Mouse (Mus musculus) intestine, embryonic 15.5 days (tissue): ENCODE measurements around the gene Adarb1. TPM values are rescaled to one million over a fixed set of nuclear protein-coding genes. Genes with fewer than 3 reads are reported as not detected.

Source experiments
- ATAC-seq: fragments of 200-750 bp; cut with Nextera tagmentation; 2 replicates; pipeline ENCODE4 v1.8.0; 2017; ENCODE audit warnings: moderate TSS enrichment, moderate library complexity
- H3K27ac ChIP-seq: fragments of 300-500 bp; sonication (generic); 2 replicates; pipeline ENCODE4 v1.5.1; 2015; ENCODE audit warnings: mild to moderate bottlenecking, inconsistent platforms
- H3K27me3 ChIP-seq: fragments of 300-500 bp; sonication (generic); replicated peaks from 2 replicates; pipeline ENCODE4 v1.6.1; 2015; ENCODE audit warnings: inconsistent platforms
- H3K36me3 ChIP-seq: fragments of 300-500 bp; sonication (generic); 2 replicates; pipeline ENCODE4 v1.6.1; 2015; ENCODE audit warnings: inconsistent platforms
- H3K4me1 ChIP-seq: fragments of 300-500 bp; sonication (generic); replicated peaks from 2 replicates; pipeline ENCODE4 v1.6.1; 2015; ENCODE audit warnings: inconsistent platforms
- H3K4me2 ChIP-seq: fragments of 300-500 bp; sonication (generic); replicated peaks from 2 replicates; pipeline ENCODE4 v1.6.1; 2015; ENCODE audit warnings: mild to moderate bottlenecking, inconsistent platforms
- H3K4me3 ChIP-seq: fragments of 300-500 bp; sonication (generic); replicated peaks from 2 replicates; pipeline ENCODE4 v1.5.1; 2015; ENCODE audit warnings: inconsistent platforms
- H3K9ac ChIP-seq: fragments of 300-500 bp; sonication (generic); 2 replicates; pipeline ENCODE4 v1.6.1; 2015; ENCODE audit warnings: inconsistent platforms
- H3K9me3 ChIP-seq: fragments of 300-500 bp; sonication (generic); 2 replicates; pipeline ENCODE4 v1.6.1; 2016; ENCODE audit warnings: inconsistent platforms
- WGBS: fragments of 180-500 bp; shearing (Covaris S2); methylation state at CpG from one replicate; pipeline ENCODE4 v1.1.7; 2015; 5-methylcytosine and 5-hydroxymethylcytosine counted together
- polyA plus RNA-seq: library from polyadenylated mRNA; unstranded; fragments of >200 nt; fragmentation: Nextera tagmentation; extraction: Ambion mirVana; gene quantifications from 2 replicates; pipeline ENCODE4 v1.2.1, GENCODE M21; 2015

Gene Adarb1
- polyA plus RNA-seq, 1 experiment from 2014 or later: 5.8 TPM

DNA sequence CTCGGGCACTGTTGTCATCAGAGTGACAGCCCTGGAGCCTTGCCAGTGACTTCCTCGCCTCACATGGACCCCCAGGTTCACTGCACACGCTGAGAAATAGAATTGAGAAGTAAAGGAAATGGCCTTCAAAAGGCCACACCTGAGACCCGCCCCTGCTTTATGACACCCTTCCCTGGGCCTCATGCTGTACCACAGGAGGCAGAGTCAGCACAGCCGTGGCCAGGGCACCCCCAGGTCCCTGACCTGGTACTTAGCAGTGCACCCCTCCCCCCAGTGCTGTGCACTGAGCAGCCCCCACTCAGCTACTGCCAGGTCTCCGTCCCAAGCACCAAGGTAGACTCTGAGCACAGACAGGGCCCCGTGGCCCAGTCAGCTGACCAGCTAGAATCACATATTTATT lies 148.9 kb downstream of the Adarb1 start:
- Histone ChIP-seq H3K4me1 (peaks cover 8% of the 10 kb centered on the region; the same call in 1 of the 2 replicates), H3K27me3 (no peaks in the 10 kb centered on the region), H3K9ac (no peak overlapping the region), H3K36me3 (peaks cover 38% of the 10 kb centered on the region), H3K4me3 (no peak overlapping the region), H3K4me2 (no peak overlapping the region), H3K9me3 (no peaks in the 10 kb centered on the region), H3K27ac (0 out of 2 replicates have a peak overlapping the region, but pooled peaks have one; percentile 36)
- 60% methylated on average over 7 of the region's 7 CpGs for WGBS
- peak; percentile 89 for ATAC-seq

DNA sequence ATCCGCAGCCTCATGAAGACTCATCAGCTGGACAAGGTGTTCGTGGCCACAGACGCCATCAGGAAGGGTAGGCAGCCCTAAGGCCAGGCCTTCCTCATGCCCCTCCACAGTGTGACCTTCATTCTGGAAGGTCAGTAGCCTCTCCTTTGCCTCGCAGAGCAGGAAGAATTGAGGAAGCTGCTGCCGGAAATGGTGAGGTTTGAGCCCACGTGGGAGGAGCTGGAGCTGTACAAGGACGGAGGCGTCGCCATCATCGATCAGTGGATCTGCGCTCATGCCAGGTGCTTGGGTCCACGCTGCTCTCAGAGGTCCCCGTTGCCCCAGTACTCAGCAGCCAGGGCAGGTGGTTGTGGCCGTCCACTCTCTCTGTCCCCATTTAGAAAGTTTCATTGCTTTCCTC lies 151.0 kb downstream of the Adarb1 start:
- Histone ChIP-seq H3K4me2 (no peak overlapping the region), H3K9ac (no peak overlapping the region), H3K4me1 (peaks cover 8% of the 10 kb centered on the region; the same call in 1 of the 2 replicates), H3K27me3 (no peaks in the 10 kb centered on the region), H3K4me3 (no peak overlapping the region), H3K36me3 (peaks cover 56% of the 10 kb centered on the region), H3K27ac (no peak overlapping the region), H3K9me3 (no peaks in the 10 kb centered on the region)
- WGBS: 94% methylated on average over 14 of the region's 14 CpGs
- ATAC-seq: no peak

DNA sequence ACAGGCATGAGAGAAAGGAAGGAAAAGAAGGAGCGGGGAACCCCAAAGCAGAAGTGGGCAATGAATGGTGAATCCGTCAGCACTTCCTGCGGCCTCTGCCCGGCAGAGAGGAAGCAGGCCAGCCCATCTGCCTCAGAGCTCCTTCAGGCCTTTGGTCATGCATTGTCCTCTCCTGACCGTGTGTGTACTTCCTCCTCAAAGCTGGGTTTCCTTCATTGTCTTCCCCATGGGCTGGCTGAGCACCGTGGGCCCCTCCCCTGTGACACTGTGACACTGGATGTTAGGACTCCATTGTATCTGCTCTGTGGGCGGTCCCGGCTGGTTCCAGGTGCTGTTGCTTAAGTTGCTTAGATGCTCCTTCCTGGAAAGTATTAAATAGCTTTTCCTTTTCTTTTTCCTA lies 151.8 kb downstream of the Adarb1 start:
- Histone ChIP-seq H3K4me1 (peaks cover 8% of the 10 kb centered on the region; the same call in 1 of the 2 replicates), H3K36me3 (peaks cover 63% of the 10 kb centered on the region), H3K27me3 (no peaks in the 10 kb centered on the region), H3K9ac (no peak overlapping the region), H3K9me3 (no peaks in the 10 kb centered on the region), H3K27ac (no peak overlapping the region), H3K4me2 (no peak overlapping the region), H3K4me3 (no peak overlapping the region)
- WGBS: 76% methylated on average over 8 of the region's 8 CpGs
- ATAC-seq: no peak

DNA sequence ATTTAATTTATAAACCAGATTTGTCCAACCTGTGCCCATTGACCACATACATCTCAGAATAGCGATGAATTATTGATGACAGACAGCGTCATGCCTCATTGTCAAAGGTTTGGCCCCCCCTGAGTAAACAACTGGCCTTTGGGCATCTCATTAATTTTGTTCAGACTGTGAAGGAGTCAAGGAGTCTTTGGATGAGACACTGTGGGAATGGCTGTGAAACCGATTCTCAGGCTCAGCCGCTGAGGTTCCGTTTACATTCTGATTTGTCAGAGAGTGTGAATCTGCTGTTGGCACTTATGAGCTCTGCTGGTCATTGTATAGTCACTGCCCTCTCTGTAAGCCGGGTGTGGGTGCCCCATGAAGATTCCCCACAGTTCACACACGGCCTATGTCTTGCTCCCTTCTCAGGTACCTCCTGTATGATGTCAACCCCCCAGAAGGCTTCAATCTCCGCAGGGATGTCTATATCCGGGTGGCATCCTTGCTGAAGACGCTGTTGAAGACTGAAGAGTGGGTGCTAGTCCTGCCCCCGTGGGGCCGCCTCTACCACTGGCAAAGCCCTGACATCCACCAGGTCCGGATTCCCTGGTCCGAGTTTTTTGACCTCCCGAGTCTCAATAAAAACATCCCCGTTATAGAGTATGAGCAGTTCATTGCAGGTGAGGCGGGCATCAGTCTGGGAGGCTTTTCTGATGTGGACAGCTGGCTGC lies 157.7 kb downstream of the Adarb1 start:
- H3K4me3 ChIP-seq: peak overlapping the region; percentile 95
- no peaks in the 10 kb centered on the region for H3K27me3 ChIP-seq
- peak overlapping the region; percentile 65 for H3K4me2 ChIP-seq
- WGBS: 81% methylated on average over 17 of the region's 17 CpGs
- peak overlapping the region; percentile 40; the same call in 1 of the 2 replicates for H3K9ac ChIP-seq
- no peak for ATAC-seq
- H3K4me1 ChIP-seq: peaks cover 10% of the 10 kb centered on the region
- no peak overlapping the region for H3K27ac ChIP-seq
- peaks cover 42% of the 10 kb centered on the region for H3K36me3 ChIP-seq
- no peaks in the 10 kb centered on the region for H3K9me3 ChIP-seq

DNA sequence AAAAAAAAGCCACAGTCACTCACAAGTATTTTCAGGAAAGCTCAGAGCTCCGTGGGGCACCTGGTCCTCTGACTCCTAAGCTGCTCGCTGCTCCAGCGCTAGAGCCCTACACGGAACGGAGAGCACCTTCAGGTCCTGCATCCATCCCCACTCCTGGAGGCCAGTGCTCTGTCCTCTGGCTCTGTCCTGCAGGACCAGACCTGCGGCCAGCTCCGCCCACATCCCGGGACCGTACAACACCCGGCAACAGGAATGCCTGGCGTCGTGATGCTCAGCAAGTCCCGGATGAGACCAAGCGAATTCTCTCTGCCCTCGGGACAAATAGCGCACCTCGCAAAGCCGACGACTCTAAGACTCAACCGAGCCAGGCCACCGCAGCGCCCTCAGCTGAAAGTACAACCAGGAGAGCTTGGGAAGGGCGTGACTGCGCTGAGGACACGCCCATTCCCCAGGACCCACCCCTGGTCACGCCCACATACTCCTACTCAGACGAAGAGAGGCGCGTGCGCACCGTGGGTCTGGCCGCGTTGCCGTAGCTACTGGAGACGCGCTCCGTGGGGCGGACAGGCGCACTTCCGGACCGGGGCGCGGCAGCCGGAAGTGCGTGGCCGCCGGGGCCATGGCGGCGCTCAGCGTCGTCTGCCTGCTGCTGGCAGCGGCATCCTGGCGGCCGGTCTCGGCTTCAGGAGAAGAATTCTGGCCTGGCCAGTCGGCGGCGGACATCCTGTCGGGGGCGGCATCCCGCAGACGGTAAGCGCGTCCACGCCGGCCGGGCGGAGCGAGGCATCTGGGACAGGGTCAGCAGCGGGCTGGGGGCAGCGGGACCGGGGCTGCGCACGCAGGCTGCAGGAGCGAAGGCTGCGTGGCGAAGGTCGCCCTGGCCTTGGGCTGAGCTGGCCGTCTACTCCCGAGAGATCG lies 159.1 kb downstream of the Adarb1 start, which contains the start of gene Pofut2:
Gene Pofut2, plus strand, starts transcription at position 515 of the 918 bp plus-strand sequence.
- peak within 1 kb of the TSS; percentile 95 for H3K4me3 ChIP-seq
- WGBS: under 1% methylated on average over 81 of the region's 81 CpGs
- peak; percentile 98 for ATAC-seq
- no peaks in the 10 kb centered on the region for H3K9me3 ChIP-seq
- H3K36me3 ChIP-seq: peaks cover 31% of the 10 kb centered on the region
- H3K4me2 ChIP-seq: peak within 1 kb of the TSS; percentile 76
- peaks cover 21% of the 10 kb centered on the region for H3K4me1 ChIP-seq
- H3K27ac ChIP-seq: peak within 1 kb of the TSS; percentile 88
- H3K27me3 ChIP-seq: no peaks in the 10 kb centered on the region
- H3K9ac ChIP-seq: peak within 1 kb of the TSS; percentile 89

DNA sequence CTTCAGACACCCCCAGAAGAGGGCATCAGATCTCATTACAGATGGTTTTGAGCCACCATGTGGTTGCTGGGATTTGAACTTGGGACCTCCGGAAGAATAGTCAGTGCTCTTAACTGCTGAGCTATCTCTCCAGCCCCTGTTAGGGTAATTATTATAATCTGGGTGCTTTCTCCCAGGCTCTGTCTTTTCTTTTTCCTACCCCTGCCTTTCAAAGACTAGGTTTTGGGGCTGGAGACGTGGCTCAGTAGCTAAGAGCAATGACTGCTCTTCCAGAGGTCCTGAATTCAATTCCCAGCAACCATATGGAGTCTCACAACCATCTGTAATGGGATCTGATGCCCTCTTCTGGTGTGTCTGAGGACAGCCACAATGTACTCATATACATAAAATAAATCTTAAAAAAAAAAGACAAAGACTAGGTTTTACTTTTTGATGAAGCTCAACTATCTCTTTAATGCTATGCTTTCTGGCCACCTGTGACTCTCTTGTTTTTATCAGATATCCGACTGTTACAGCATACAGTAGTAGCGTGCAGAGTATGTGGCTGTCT lies 160.0 kb downstream of the Adarb1 start:
- Histone ChIP-seq H3K4me3 (peak overlapping the region; percentile 95; the same call in 1 of the 2 replicates), H3K27ac (no peak overlapping the region), H3K4me1 (peaks cover 21% of the 10 kb centered on the region), H3K9me3 (no peaks in the 10 kb centered on the region), H3K9ac (no peak overlapping the region), H3K36me3 (peaks cover 24% of the 10 kb centered on the region), H3K27me3 (no peaks in the 10 kb centered on the region), H3K4me2 (peak overlapping the region; percentile 76)
- 63% methylated on average over 4 of the region's 4 CpGs for WGBS
- ATAC-seq: no peak

DNA sequence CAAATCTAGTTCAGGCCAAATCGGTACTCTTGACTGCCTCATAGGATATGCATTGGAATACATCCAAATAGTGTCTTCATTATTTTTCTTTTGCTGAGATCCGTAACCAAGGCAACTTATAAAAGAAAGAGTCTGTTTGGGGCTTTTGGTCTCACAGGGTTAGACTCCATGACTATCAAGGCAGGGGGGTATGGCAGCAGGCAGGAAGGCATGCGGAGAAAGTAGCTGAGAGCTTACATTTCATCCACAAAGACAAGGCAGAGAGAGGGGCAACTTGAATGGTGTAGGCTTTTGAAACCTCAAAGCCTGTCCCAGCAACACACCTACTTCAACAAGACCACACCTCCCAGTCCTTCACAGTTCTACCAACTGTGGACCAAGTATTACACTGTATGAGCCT lies 162.4 kb downstream of the Adarb1 start:
- Histone ChIP-seq H3K4me3 (no peak overlapping the region), H3K9ac (no peak overlapping the region), H3K9me3 (no peaks in the 10 kb centered on the region), H3K27me3 (no peaks in the 10 kb centered on the region), H3K4me2 (no peak overlapping the region), H3K27ac (no peak overlapping the region), H3K36me3 (peaks cover 3% of the 10 kb centered on the region; the same call in 1 of the 2 replicates), H3K4me1 (peaks cover 40% of the 10 kb centered on the region)
- 75% methylated on average over 3 of the region's 3 CpGs for WGBS
- no peak for ATAC-seq

DNA sequence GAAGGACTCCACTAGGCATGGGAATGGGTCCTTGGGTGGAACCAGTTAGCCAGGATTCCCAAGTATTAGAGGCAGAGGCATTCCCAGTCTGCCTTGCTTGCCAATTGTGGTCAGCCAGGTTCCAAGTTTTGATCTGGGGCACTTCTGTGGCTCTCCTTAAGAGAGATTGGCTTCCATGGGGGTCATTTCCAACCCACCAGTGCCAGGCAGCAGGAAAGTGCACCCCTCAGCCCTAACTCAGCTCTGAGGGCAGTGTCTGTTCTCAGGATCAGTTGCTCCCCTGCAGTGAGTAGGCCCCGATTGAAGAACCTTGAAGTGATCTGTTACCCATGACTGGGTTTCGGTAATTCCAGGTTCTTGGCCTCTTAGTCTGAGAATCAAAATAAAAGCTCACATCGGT lies 162.8 kb downstream of the Adarb1 start:
- peaks cover 39% of the 10 kb centered on the region for H3K4me1 ChIP-seq
- no peak for ATAC-seq
- 90% methylated on average over 3 of the region's 3 CpGs for WGBS
- H3K27ac ChIP-seq: no peak overlapping the region
- no peaks in the 10 kb centered on the region for H3K9me3 ChIP-seq
- no peaks in the 10 kb centered on the region for H3K27me3 ChIP-seq
- H3K4me2 ChIP-seq: no peak overlapping the region
- no peak overlapping the region for H3K9ac ChIP-seq
- no peaks in the 10 kb centered on the region for H3K36me3 ChIP-seq
- H3K4me3 ChIP-seq: no peak overlapping the region

DNA sequence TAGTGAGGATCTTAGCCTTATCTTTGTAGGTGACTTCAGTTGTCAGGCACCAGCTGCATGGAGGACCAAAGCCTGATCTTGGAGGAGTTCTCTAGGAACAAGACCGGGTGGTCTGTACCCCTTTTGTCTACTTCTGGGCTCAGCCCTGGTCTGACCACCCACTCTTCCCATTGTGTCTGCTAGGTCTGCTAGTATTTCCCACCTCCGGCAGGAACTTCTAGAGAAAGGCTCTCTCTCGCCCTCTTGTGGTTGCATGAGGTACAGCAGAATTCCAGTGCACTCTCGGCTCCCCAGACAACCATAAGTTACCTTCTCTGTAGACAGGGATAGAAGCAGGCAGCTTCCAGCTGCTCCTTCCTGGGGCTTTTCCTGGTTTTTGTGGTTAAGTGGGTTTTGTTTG lies 165.3 kb downstream of the Adarb1 start:
- Histone ChIP-seq H3K27me3 (no peaks in the 10 kb centered on the region), H3K4me2 (no peak overlapping the region)
- peak; percentile 23 for ATAC-seq

DNA sequence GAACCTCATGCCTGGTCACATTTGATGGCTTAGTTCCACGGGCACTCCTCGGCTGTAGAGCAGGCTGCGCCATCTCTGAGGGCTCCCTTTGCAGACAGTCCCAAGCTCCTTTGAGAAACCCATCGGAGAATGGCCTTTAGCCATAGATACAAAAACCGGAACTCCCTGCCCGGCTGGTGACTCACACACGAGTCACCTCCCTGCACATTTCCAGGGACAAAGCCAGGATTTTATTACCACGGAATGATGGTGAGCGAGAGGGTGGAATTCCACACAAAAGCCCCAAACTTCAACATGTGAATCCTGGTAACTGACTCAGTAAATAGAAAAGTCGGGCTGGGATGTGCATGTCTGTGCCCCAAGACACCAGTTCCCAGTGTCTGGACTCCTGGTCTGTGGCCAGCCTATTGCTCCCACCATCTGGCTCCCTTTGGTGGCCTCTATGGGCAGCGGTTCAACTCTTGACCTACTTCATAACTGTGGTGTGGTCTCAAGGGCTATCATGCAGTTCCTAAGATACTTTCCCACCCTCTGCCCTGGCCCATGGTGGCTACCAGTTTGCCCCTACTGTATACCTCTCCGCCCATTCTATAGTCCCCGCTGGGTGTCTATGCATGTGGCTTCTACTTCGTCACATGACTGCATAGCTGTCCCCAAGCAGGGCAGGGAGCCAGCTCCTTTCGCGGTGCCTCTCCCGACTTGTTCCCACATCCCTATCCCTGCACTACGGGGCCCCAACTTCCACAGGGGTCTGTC lies 166.1 kb downstream of the Adarb1 start:
- H3K4me3 ChIP-seq: peak overlapping the region; percentile 18
- WGBS: 51% methylated on average over 18 of the region's 18 CpGs
- H3K36me3 ChIP-seq: no peaks in the 10 kb centered on the region
- no peaks in the 10 kb centered on the region for H3K27me3 ChIP-seq
- peak overlapping the region; percentile 81 for H3K27ac ChIP-seq
- peaks cover 46% of the 10 kb centered on the region for H3K4me1 ChIP-seq
- H3K4me2 ChIP-seq: peak overlapping the region; percentile 54
- H3K9me3 ChIP-seq: no peaks in the 10 kb centered on the region
- peak; percentile 46 for ATAC-seq
- peak overlapping the region; percentile 41; the same call in 1 of the 2 replicates for H3K9ac ChIP-seq

More for the DNA sequence above, 165.3 kb downstream of the Adarb1 start:
- Histone ChIP-seq H3K4me1 (peaks cover 39% of the 10 kb centered on the region), H3K27ac (peak overlapping the region; percentile 81; the same call in 1 of the 2 replicates), H3K9ac (no peak overlapping the region), H3K36me3 (no peaks in the 10 kb centered on the region), H3K4me3 (no peak overlapping the region), H3K9me3 (no peaks in the 10 kb centered on the region)
- WGBS: under 1% methylated on average over 4 of the region's 4 CpGs

DNA sequence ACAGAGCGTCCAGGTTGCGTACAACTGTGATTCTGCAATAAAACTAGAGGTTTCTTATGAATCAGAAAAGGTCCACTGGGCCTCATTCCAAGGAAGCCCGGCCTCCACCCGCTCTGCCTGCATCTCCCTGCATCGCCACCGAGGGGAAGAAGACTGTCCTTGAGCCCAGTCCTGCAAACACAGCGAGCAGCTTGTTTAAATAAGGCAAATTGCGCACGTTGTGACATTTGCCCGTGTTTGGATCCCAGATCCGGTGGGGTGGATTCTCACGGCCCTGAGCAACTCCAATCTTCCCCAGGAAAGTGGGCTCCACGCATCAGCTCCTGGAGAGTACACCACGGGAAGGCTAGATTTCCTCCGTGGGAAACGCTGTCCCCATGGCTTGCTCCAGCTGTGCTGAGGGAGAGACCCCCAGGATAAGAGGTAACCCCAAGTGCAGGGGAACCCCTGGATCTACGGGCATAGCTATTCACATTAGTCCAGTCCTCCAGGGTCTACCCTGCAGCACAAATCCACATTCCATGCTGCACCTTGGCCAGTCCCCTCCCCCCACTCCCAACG lies 166.8 kb downstream of the Adarb1 start:
- ATAC-seq: peak; percentile 46
- Histone ChIP-seq H3K27ac (peak overlapping the region; percentile 81), H3K4me3 (peak overlapping the region; percentile 18), H3K4me1 (peaks cover 47% of the 10 kb centered on the region), H3K36me3 (no peaks in the 10 kb centered on the region), H3K4me2 (peak overlapping the region; percentile 54), H3K9me3 (no peaks in the 10 kb centered on the region), H3K27me3 (no peaks in the 10 kb centered on the region), H3K9ac (peak overlapping the region; percentile 41)
- WGBS: 23% methylated on average over 18 of the region's 18 CpGs
